Mouse (Mus musculus): ENCODE data around the gene Smc2. TPM values are rescaled to one million over a fixed set of nuclear protein-coding genes. Genes with fewer than 3 reads are reported as not detected.
"Not testable (repeated sequence)": the region's sequence is repeated elsewhere in the genome, so short reads cannot be mapped to it uniquely, and the experiment has no call there.

Gene Smc2
- 9.5 and 10.9 TPM in 2 replicates for polyA plus RNA-seq (2012; rRNA removed)

GRCm38 (mm10) chr4:52438886-52439664, at the start of gene Smc2:
Smc2 (plus strand) TSS chr4:52439243.
- TF ChIP-seq CTCF (IDR thresholded peaks at IDR 0.05; ENCODE audit: borderline replicate concordance, extremely low read depth, insufficient read depth, insufficient read length) (no peak), POLR2A (IDR thresholded peaks at IDR 0.05; ENCODE audit: borderline replicate concordance, extremely low read depth, insufficient read depth, insufficient read length, poor library complexity, severe bottlenecking) (no peak)
- peak; percentile 98 for DNase-seq (ENCODE audit: low read depth)

- TF ChIP-seq CTCF (IDR thresholded peaks at IDR 0.05; ENCODE audit: borderline replicate concordance, extremely low read depth, insufficient read depth, insufficient read length) (no peak), POLR2A (IDR thresholded peaks at IDR 0.05; ENCODE audit: borderline replicate concordance, extremely low read depth, insufficient read depth, insufficient read length, poor library complexity, severe bottlenecking) (no peak)
These were observed 27.5 kb upstream of the Smc2 start for GRCm38 (mm10) chr4:52411587-52411986.

GRCm38 (mm10) chr4:52423653-52424052, 15.4 kb upstream of the Smc2 start:
- TF ChIP-seq POLR2A (IDR thresholded peaks at IDR 0.05; ENCODE audit: borderline replicate concordance, extremely low read depth, insufficient read depth, insufficient read length, poor library complexity, severe bottlenecking) (no peak), CTCF (IDR thresholded peaks at IDR 0.05; ENCODE audit: borderline replicate concordance, extremely low read depth, insufficient read depth, insufficient read length) (no peak)
- peak; percentile 37 for DNase-seq (ENCODE audit: low read depth)

More at GRCm38 (mm10) chr4:52411587-52411986, 27.5 kb upstream of the Smc2 start:
- no peak for DNase-seq (ENCODE audit: low read depth)

DNA sequence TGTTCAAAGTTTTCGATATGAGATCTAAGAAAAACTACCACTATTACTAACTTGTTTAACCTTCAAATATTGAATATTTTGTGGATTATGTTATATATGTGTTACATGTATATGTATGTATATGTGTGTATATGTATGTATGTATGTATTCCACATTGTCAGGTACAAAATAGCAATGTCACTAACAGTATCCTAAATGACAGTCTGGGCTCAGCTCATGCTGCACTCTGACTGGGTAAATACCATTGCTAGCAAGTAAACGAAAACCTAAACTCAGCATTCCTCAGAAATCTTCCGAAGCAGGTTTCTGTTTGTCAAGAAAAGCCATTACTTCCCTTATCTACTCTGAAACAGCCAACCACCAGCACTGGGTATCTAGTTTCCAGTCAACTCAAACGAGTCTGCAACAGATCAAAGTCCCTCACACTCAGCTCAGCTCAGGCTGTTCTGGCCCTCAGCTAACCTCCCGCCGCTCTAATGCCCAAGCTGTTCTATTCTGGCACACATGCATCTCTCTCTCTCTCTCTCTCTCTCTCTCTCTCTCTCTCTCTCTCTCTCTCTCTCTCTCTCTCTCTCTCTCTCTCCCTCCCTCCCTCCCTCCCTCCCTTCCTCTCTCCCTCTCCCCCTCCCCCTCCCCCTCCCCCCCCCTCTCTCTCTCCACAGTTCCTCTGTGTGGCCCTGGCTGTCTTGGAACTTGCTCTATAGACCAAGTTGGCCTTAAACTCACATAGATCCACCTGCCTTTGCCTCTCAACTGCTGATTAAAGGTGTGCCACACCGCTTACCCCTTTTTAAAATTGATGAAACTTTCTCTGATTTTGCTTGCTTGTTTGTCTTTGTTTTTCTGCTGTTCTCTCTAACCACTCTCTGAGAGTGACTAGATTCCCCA, 9.5 kb upstream of the Smc2 start:
- DNase-seq (ENCODE audit: low read depth) = peak; percentile 33
- TF ChIP-seq POLR2A (IDR thresholded peaks at IDR 0.05; ENCODE audit: borderline replicate concordance, extremely low read depth, insufficient read depth, insufficient read length, poor library complexity, severe bottlenecking) (no peak), CTCF (IDR thresholded peaks at IDR 0.05; ENCODE audit: borderline replicate concordance, extremely low read depth, insufficient read depth, insufficient read length) (no peak)

- not testable (repeated sequence) for DNase-seq (ENCODE audit: low read depth)
These were observed 3.5 kb upstream of the Smc2 start for GRCm38 (mm10) chr4:52435551-52435950.

DNA sequence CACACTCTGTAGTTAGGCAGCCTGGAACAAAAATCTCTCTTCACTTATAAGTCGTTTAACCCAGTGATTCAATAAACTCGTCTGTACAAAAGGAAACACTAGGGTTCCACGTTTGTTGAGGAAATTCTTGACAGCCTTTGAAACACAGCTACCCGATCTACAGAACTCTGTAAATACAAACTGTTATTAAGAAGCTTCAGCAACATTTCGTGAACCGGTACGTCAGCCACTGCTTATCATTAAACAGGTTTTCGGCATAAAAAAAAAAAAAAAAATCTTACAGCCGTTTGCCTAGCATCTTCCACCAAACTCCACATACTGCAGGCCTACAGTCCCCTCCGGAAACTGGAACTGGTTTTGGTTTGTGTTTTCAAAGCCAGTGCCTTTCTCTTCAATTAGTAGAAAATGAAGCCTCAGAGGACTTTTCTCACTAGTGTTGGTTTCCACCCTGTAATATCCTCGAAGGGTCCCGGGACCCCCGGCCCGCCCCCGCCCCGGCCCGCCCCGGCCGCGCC, 615 bp upstream of the Smc2 start:
- no peak for DNase-seq (ENCODE audit: low read depth)
- TF ChIP-seq POLR2A (IDR thresholded peaks at IDR 0.05; ENCODE audit: borderline replicate concordance, extremely low read depth, insufficient read depth, insufficient read length, poor library complexity, severe bottlenecking) (no peak), CTCF (IDR thresholded peaks at IDR 0.05; ENCODE audit: borderline replicate concordance, extremely low read depth, insufficient read depth, insufficient read length) (no peak)

DNA sequence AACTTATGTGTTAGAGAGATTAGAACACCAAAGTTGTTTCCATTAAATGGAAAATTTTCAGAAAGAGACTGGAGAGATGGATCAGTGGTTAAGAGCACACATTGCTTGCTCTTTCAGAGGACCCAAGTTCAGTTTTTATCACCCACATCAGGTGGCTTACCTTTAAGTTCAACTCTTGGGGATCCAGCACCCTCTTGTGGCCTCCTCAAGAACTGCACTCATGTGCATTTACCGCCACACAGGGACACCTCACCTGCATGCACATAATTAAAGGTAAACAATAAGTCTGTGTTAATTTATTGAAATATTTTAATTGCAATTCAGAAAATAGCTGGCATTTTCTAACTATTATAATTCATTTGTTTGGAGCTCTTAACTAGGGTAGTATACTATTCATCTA, 20.7 kb downstream of the Smc2 start:
- no peak for DNase-seq (ENCODE audit: low read depth)
- TF ChIP-seq POLR2A (IDR thresholded peaks at IDR 0.05; ENCODE audit: borderline replicate concordance, extremely low read depth, insufficient read depth, insufficient read length, poor library complexity, severe bottlenecking) (no peak), CTCF (IDR thresholded peaks at IDR 0.05; ENCODE audit: borderline replicate concordance, extremely low read depth, insufficient read depth, insufficient read length) (peak; percentile 56; the same call in 1 of the 2 replicates)

GRCm38 (mm10) chr4:52461321-52461720, 22.3 kb downstream of the Smc2 start:
- no peak for DNase-seq (ENCODE audit: low read depth)
- TF ChIP-seq CTCF (IDR thresholded peaks at IDR 0.05; ENCODE audit: borderline replicate concordance, extremely low read depth, insufficient read depth, insufficient read length) = no peak
- no peak for TF ChIP-seq POLR2A (IDR thresholded peaks at IDR 0.05; ENCODE audit: borderline replicate concordance, extremely low read depth, insufficient read depth, insufficient read length, poor library complexity, severe bottlenecking)

DNA sequence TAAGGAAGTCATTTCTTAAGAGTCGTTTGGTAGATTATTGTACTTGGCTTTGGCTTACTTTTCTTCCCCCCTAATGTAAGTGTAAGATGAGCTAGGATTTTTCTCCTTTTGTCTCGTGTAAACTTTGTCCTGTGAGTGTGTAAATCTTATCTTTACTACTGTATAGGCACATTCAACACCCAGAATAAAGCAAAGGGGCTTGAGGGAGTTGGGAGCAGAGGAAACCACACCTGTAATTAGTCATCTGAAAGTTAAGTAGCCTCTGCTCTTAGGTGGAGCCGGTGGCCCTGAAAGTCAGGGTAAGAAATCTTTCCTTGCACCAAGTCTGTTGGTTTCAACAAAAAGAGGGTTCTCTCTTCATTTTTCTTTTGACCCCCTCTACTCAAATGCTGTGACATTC, 34.4 kb downstream of the Smc2 start:
- DNase-seq (ENCODE audit: low read depth) = no peak
- no peak for TF ChIP-seq CTCF (IDR thresholded peaks at IDR 0.05; ENCODE audit: borderline replicate concordance, extremely low read depth, insufficient read depth, insufficient read length)
- no peak for TF ChIP-seq POLR2A (IDR thresholded peaks at IDR 0.05; ENCODE audit: borderline replicate concordance, extremely low read depth, insufficient read depth, insufficient read length, poor library complexity, severe bottlenecking)

- no peak for TF ChIP-seq POLR2A (IDR thresholded peaks at IDR 0.05; ENCODE audit: borderline replicate concordance, extremely low read depth, insufficient read depth, insufficient read length, poor library complexity, severe bottlenecking)
- no peak for TF ChIP-seq CTCF (IDR thresholded peaks at IDR 0.05; ENCODE audit: borderline replicate concordance, extremely low read depth, insufficient read depth, insufficient read length)
- no peak for DNase-seq (ENCODE audit: low read depth)
These were observed 48.4 kb downstream of the Smc2 start for GRCm38 (mm10) chr4:52487486-52487885.

DNA sequence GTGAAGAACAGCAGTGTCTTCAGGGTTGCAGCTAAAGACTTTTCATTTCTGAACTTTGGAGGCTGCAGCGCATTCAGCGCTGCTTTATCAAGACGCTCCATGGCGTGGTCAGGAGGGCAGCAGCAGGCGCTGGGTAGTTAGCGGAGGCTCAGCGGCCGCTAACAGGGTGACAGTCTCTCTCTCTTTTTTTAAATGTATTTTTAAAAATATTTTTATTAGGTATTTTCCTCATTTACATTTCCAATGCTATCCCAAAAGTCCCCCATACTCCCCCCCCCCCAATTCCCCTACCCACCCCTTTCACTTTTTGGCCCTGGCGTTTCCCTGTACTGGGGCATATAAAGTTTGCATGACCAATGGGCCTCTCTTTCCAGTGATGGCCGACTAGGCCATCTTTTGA, 58.1 kb downstream of the Smc2 start, which contains the start of gene Vma21-ps:
Vma21-ps (minus strand) TSS at position 101 of the 400 bp plus-strand sequence.
- not testable (repeated sequence) for DNase-seq (ENCODE audit: low read depth)

Measured in brain, embryonic 14.5 days (tissue).